32 mouse cellular contexts compared by ENCODE assay signal in genomic region chr6:29040266-29040665, GRCm38 (mm10). TPM values are rescaled to one million over a fixed set of nuclear protein-coding genes. Genes with fewer than 3 reads are reported as not detected.
"Had no signal": no experiment of that assay in that cellular context is flagged by ENCODE, and none has a peak within 500 bp of the region (broad histone marks: within the 10 kb centered on the region; RNA-seq: fewer than 3 reads in every experiment).

No protein-coding gene starts in this region.

- H3K9ac ChIP-seq: embryonic facial prominence, embryonic 12.5 days; embryonic facial prominence, embryonic 13.5 days; embryonic facial prominence, embryonic 15.5 days; forebrain, embryonic 12.5 days; forebrain, embryonic 13.5 days; forebrain, embryonic 15.5 days; forebrain, postnatal 0 days had no signal

- H3K4me3 ChIP-seq: embryonic facial prominence, embryonic 10.5 days; embryonic facial prominence, embryonic 12.5 days; embryonic facial prominence, embryonic 13.5 days; embryonic facial prominence, embryonic 15.5 days; erythroblast, embryonic 14.5 days; forebrain, embryonic 10.5 days; forebrain, embryonic 12.5 days; forebrain, embryonic 13.5 days; forebrain, embryonic 15.5 days; gastrocnemius, adult 2 months; heart, adult 2 months had no signal

- H3K4me1 ChIP-seq: embryonic facial prominence, embryonic 10.5 days; forebrain, embryonic 12.5 days had no signal

- H3K27me3 ChIP-seq: embryonic facial prominence, embryonic 12.5 days; embryonic facial prominence, embryonic 13.5 days; embryonic facial prominence, embryonic 15.5 days; forebrain, embryonic 13.5 days; forebrain, embryonic 15.5 days had no signal

- ATAC-seq: forebrain, embryonic 13.5 days; forebrain, embryonic 14.5 days; forebrain, embryonic 15.5 days; forebrain, embryonic 16.5 days; forebrain, postnatal 0 days had no signal

- H3K9me3 ChIP-seq: embryonic facial prominence, embryonic 10.5 days; embryonic facial prominence, embryonic 12.5 days; embryonic facial prominence, embryonic 13.5 days; embryonic facial prominence, embryonic 15.5 days; forebrain, embryonic 13.5 days; forebrain, embryonic 15.5 days had no signal

- H3K4me2 ChIP-seq: embryonic facial prominence, embryonic 12.5 days; embryonic facial prominence, embryonic 13.5 days; embryonic facial prominence, embryonic 15.5 days; forebrain, embryonic 12.5 days; forebrain, embryonic 13.5 days; forebrain, embryonic 15.5 days had no signal

- DNase-seq: cerebellum, adult 9-10 months; cerebellum, adult 9-11 months; cerebellum, postnatal 10 days; cerebellum, postnatal 14 days; cerebellum, postnatal 25 days; cerebellum, postnatal 36 days; embryo, embryonic 11 days; forebrain, postnatal 0 days; gastrocnemius, adult 2 months; gastrocnemius, postnatal 10 days; gastrocnemius, postnatal 14 days; gastrocnemius, postnatal 25 days; gastrocnemius, postnatal 36 days; heart, adult 11 months; heart, adult 18-20 months; heart, adult 2 months had no signal

- H3K36me3 ChIP-seq: embryonic facial prominence, embryonic 10.5 days; embryonic facial prominence, embryonic 12.5 days; embryonic facial prominence, embryonic 13.5 days; embryonic facial prominence, embryonic 15.5 days; forebrain, embryonic 10.5 days; forebrain, embryonic 12.5 days; forebrain, embryonic 15.5 days had no signal

- H3K27ac ChIP-seq: embryonic facial prominence, embryonic 10.5 days; embryonic facial prominence, embryonic 12.5 days; embryonic facial prominence, embryonic 13.5 days; embryonic facial prominence, embryonic 15.5 days; forebrain, embryonic 10.5 days; forebrain, embryonic 12.5 days; forebrain, embryonic 13.5 days; forebrain, embryonic 15.5 days; gastrocnemius, adult 2 months; heart, adult 2 months had no signal

RNA-seq across cellular contexts. Expression of gene Lep, which starts 19.8 kb away (rescaled TPM):
- total RNA-seq: common myeloid progenitor, adult 5-6 weeks; forebrain, postnatal 0 days; granulocyte monocyte progenitor cell, adult 5-6 weeks had no signal
- polyA plus RNA-seq: cortical plate, adult 2 months; embryonic facial prominence, embryonic 10.5 days; embryonic facial prominence, embryonic 11.5 days; embryonic facial prominence, embryonic 12.5 days; embryonic facial prominence, embryonic 13.5 days; embryonic facial prominence, embryonic 15.5 days; erythroblast, embryonic 14.5 days; forebrain, embryonic 10.5 days; forebrain, embryonic 11.5 days; forebrain, embryonic 12.5 days; forebrain, embryonic 13.5 days; forebrain, embryonic 14.5 days; forebrain, embryonic 15.5 days; forebrain, embryonic 16.5 days; forebrain, postnatal 0 days had no signal
